Mouse (Mus musculus) thymus, postnatal 4 days (tissue): Measurements from ENCODE around the gene Gm20388.

Experiments used
- DNase-seq: peaks from one replicate; pipeline ENCODE4 v3.0.0; 2021

The Gm20388 gene

GRCm38 (mm10) chr8:120824638-120825037 is 914.0 kb downstream of the Gm20388 start:
- DNase-seq: no peak

GRCm38 (mm10) chr8:120828279-120828678 is 917.6 kb downstream of the Gm20388 start:
- DNase-seq: peak; percentile 88

- no peak for DNase-seq
These were observed 920.0 kb downstream of the Gm20388 start for GRCm38 (mm10) chr8:120830661-120831060.

GRCm38 (mm10) chr8:120832022-120832421 is 921.4 kb downstream of the Gm20388 start:
- DNase-seq: no peak

GRCm38 (mm10) chr8:120833196-120833595 is 922.6 kb downstream of the Gm20388 start:
- no peak for DNase-seq

- no peak for DNase-seq
These were observed 928.4 kb downstream of the Gm20388 start for GRCm38 (mm10) chr8:120839031-120839430.

GRCm38 (mm10) chr8:120843084-120843483 is 932.4 kb downstream of the Gm20388 start:
- no peak for DNase-seq

- DNase-seq: no peak
These were observed 935.4 kb downstream of the Gm20388 start for GRCm38 (mm10) chr8:120846018-120846417.

GRCm38 (mm10) chr8:120847279-120847678 is 936.6 kb downstream of the Gm20388 start:
- no peak for DNase-seq

- no peak for DNase-seq
These were observed 937.1 kb downstream of the Gm20388 start for GRCm38 (mm10) chr8:120847735-120848134.

GRCm38 (mm10) chr8:120848434-120848833 is 937.8 kb downstream of the Gm20388 start:
- no peak for DNase-seq

- DNase-seq: no peak
These were observed 940.8 kb downstream of the Gm20388 start for GRCm38 (mm10) chr8:120851411-120851810.

GRCm38 (mm10) chr8:120859881-120860280 is 949.2 kb downstream of the Gm20388 start:
- DNase-seq: no peak

- no peak for DNase-seq
These were observed 949.9 kb downstream of the Gm20388 start for GRCm38 (mm10) chr8:120860423-120861126.

- DNase-seq: no peak
These were observed 953.0 kb downstream of the Gm20388 start for GRCm38 (mm10) chr8:120863683-120864082.

GRCm38 (mm10) chr8:120867386-120867785 is 956.7 kb downstream of the Gm20388 start:
- peak; percentile 44 for DNase-seq

- no peak for DNase-seq
These were observed 962.0 kb downstream of the Gm20388 start for GRCm38 (mm10) chr8:120872661-120873060.

GRCm38 (mm10) chr8:120876010-120876918 is 965.6 kb downstream of the Gm20388 start:
- no peak for DNase-seq

GRCm38 (mm10) chr8:120877005-120877404 is 966.4 kb downstream of the Gm20388 start:
- no peak for DNase-seq

- no peak for DNase-seq
These were observed 969.3 kb downstream of the Gm20388 start for GRCm38 (mm10) chr8:120879928-120880327.

GRCm38 (mm10) chr8:120881634-120882033 is 971.0 kb downstream of the Gm20388 start:
- DNase-seq: no peak

- DNase-seq: no peak
These were observed 972.0 kb downstream of the Gm20388 start for GRCm38 (mm10) chr8:120882657-120883056.

- no peak for DNase-seq
These were observed 972.7 kb downstream of the Gm20388 start for GRCm38 (mm10) chr8:120883369-120883768.

GRCm38 (mm10) chr8:120883853-120884252 is 973.2 kb downstream of the Gm20388 start:
- no peak for DNase-seq
